Mouse (Mus musculus): ENCODE results near the gene Pear1.

The Pear1 gene

DNA sequence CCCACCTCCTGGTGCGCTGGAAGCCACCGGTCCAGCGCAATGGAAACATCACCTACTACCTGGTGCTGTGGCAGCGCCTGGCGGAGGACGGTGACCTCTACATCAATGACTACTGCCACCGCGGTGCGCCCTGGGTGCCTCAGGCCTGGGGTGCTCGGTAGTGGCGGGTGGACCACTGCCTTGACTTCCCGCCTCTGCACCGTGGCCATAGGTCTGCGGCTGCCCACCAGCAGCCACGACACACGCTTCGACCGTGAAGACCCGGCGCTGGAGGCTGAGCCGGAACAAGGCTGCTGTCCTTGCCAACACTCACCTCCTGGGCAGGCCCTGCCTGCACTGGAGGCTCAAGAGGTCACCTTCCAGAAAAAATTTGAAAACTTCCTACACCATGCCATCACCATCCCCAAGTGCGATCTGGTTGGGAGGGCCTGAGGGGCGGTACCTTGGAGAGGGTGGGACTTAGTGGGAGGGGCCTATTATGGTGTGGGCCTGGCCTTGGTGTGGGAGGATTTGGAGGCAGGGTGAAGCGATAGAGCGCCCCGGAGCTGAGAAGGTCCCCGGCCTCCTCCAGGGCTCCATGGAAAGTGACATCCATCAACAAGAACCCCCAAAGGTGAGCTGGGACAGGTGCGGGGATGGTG lies 14.7 kb downstream of the Pear1 start:
- no peak for DNase-seq (ENCODE audit: low spot score in 2 of 2)

DNA sequence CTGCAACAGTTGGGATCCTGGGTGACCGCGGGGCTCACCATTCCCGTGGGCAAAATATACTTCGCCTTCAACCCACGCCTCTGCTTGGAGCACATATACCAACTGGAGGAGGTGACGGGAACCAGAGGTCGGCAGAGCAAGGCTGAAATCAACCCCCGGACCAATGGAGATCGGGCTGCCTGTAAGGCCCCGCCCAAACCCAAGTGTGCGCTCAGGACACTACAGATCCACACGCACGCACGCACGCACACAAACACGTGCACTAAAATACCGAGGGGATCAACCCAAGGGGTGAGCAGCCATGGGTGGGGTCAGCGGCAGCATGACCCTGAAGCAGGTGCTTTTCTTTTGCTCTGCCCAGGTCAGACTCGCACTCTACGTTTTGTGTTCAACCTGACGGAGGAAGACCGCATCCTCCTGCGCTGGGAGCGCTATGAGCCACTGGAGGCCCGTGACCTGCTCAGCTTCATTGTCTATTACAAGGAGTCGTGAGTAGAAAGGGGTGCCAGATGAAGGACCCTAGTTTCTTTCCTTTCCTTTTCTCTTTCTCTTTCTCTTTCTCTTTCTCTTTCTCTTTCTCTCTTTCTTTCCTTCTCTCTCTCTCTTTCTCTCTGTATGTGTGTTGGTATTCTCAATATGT lies 19.9 kb downstream of the Pear1 start:
- DNase-seq (ENCODE audit: low spot score in 2 of 2), result no peak

GRCm38 (mm10) chr3:87801681-87802080 lies 22.4 kb downstream of the Pear1 start:
- DNase-seq (ENCODE audit: low spot score in 2 of 2), result no peak

DNA sequence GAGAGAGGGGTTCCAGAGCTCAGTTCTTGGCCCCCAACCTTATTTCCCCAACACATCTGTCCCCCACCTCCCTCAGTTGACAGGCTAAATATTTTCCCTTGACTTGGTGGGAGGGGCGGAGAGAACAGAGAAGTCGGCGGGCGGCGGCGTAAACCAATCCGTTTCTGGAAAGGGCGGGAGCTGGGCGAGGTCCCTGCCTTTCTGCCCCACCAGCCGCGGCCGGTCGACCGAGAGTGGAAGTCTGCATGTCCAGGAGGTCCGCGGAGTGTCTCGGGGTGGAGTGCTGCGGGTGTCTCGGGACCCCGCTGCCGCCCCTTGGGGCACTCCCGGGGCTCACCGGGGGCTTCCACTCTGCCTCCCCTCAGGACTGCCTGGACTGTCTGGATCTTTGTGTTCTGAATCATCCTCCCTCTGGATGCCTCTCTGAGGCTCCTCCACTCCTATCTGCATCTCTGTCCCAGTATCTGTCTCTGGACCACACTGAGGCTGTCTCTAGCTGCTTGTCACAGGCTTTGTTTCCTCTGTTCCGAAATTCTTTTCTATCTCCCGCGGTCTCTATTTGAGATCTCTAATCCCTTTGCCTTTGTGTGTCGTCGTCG lies 27.3 kb downstream of the Pear1 start, which contains the start of gene Insrr:
Gene Insrr (plus strand): TSS at position 216 of the 599 bp plus-strand sequence.
- no peak for DNase-seq (ENCODE audit: low spot score in 2 of 2)

GRCm38 (mm10) chr3:87795336-87796277 lies 28.5 kb downstream of the Pear1 start:
- DNase-seq (ENCODE audit: low spot score in 2 of 2), result peak; percentile 45 to 75

GRCm38 (mm10) chr3:87794922-87795325 lies 29.2 kb downstream of the Pear1 start, which contains the start of gene Ntrk1:
Gene Ntrk1, minus strand, starts transcription at chr3:87795162.
- no peak for DNase-seq (ENCODE audit: low spot score in 2 of 2)

- no peak for DNase-seq (ENCODE audit: low spot score in 2 of 2)
These were observed 34.3 kb downstream of the Pear1 start for GRCm38 (mm10) chr3:87789768-87790167.

DNA sequence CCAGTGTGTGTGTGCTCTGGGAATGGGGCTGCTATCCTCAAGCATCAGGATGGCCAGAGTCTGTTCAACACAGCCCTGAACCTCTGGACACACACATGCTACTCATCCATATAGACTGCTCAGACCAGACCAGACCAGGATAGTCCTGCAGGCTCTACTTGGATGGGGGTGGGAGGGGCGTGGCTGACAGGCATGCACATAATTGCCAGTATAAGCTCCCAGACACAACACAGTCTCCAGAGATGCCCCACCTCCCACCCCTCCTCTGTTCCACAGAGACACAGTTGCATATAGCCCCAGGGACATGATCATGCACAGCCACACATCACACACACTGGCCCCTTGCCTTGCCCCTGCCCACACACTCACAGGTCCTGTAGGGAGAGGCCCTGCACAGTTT lies 34.9 kb downstream of the Pear1 start:
- DNase-seq (ENCODE audit: low spot score in 2 of 2), result no peak

DNA sequence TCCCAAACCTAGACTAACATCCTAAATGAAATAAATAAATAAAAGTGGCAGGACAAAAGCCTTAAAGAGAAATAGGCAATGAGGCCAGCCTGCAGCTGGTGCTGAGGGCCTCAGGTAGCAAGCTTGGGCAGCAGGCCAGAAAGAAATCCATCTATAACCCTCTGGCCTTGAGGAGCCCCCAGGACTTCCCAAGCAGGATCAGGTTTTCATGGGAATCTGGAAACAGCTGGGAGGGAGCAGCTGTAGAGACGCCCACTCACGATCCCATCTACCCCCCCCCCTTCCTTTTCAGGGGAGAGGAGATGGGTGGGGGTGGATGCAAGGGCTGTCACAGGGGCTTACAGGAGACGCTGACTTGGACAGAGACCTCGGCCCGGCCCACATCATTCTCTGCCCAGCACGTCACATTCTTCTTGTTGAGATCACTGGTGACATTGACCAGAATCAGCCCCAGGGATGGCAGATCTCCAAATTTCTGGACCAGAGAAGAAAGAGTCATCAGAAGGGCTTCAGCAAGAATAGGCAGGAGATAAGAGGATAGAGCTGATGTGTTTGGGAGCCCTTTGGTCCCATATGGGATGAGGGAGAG lies 38.4 kb downstream of the Pear1 start:
- DNase-seq (ENCODE audit: low spot score in 2 of 2), result no peak

- DNase-seq (ENCODE audit: low spot score in 2 of 2), result no peak
These were observed 39.0 kb downstream of the Pear1 start for GRCm38 (mm10) chr3:87785156-87785555.

DNA sequence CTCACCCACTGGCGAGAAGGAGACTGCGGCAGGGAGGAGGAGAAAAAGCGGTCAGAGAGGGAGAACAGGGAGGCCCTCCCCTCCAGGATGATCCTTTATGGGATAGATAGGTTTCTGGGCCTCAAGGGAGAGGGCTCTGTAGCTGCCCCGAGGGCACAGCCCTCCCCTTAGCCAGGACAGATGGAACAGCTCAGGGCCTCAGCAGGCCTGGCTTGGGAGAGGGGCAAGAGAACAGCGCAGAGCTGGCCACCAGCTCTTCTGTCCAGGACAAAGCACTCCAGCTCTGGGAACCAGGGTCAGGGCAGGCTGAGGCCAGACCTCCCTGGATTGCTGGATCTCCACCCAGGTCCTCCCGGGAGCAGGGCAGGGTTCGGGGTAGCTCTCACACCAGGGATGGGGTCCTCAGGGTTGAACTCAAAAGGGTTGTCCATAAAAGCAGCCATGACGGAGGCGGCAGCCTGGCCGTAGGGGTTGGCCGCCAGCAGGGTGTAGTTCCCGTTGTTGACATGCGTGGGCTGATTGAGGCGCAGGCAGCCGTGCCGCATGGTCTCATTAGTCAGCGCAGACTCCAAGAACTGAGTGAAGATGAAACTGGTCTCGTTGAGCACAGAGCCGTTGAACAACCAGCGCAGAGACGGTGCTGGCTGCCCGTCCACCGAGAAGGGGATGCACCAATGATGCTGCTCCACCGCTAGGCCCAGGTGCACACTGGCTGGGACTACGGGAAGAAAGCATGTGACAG lies 40.7 kb downstream of the Pear1 start:
- no peak for DNase-seq (ENCODE audit: low spot score in 2 of 2)

- DNase-seq (ENCODE audit: low spot score in 2 of 2), result no peak
These were observed 45.0 kb downstream of the Pear1 start for GRCm38 (mm10) chr3:87779086-87779485.

DNA sequence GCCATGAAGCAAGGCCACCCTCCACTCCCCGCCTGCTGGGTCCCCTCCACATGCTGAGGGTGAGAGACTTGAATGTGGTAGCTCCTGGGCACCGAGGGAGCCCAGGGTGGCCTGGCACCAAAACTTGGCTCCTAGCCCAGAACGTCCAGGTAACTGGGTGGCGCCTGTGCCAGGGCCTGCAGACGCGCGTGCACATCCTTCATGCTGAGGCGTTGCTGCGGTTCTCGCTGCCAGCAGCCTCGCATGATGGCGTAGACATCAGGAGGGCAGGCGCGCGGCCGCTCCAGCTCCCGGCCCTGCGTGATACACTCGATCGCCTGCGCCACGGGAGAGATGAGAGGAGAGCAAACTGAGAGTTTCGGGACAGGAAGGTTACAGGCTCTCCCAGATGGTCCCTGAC lies 45.8 kb downstream of the Pear1 start:
- no peak for DNase-seq (ENCODE audit: low spot score in 2 of 2)

- DNase-seq (ENCODE audit: low spot score in 2 of 2), result no peak
These were observed 53.0 kb downstream of the Pear1 start for GRCm38 (mm10) chr3:87771088-87771487.

DNA sequence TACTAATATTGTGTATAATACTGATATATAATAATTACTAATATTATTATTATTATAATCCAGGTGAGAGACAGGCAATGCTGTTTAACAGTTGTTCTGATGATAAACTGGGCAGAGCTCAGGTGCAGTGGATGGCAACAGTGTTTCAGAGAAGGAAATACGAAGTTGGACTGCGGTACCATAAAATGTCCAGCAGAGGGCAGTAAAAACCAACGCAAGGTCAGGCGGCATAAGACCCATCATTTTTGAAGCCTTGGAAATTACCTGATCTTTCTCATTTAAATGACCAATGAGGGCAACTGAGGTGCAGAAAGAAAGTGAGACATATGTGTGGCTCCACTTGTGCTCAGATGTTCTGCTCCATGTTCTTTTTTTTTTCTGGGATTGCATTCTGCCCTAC lies 53.8 kb downstream of the Pear1 start:
- DNase-seq (ENCODE audit: low spot score in 2 of 2), result peak in 1 of 2 experiments; percentile 34

GRCm38 (mm10) chr3:87769506-87769905 lies 54.6 kb downstream of the Pear1 start:
- no peak for DNase-seq (ENCODE audit: low spot score in 2 of 2)

DNA sequence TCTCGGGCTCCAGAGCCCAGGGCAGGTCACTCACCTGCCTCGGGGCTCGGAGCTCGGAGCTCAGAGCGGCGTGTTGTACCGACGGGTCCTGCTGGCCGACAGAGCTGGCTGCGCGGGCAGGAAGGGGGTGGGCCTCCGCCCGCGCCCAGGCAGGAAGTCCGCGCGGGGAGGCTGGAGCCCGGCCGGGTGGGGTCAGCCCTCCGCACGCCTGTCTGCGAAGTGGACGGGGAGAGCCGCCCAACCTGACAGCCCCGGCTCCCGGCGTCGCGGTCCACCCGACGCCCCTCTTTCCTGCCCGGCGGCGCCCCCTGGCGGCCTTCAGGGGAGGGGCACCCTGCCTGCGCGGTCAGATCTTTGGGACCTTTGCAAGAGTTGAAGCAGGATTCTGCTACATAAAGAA lies 55.3 kb downstream of the Pear1 start:
- DNase-seq (ENCODE audit: low spot score in 2 of 2), result peak; percentile 73 to 91

DNA sequence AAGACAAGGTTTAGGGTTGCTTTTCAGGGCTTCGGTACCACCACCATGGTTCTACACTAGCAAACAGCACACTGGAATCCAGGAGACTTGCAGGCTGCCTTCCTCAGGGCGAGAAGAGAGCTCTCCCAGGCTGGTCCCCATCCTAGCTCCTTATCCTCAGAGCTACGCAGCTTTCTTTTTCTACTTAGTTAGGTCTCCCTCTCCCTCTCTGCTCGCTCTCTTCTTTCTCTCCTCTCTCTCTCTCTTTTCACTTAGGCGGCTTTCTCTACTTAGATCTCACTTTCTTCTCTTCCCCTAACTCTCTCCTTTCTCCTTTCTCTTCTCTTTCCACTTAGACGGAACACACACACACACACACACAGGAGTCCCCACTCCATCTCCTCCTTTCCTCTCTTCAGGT lies 55.7 kb downstream of the Pear1 start:
- DNase-seq (ENCODE audit: low spot score in 2 of 2), result no peak

DNA sequence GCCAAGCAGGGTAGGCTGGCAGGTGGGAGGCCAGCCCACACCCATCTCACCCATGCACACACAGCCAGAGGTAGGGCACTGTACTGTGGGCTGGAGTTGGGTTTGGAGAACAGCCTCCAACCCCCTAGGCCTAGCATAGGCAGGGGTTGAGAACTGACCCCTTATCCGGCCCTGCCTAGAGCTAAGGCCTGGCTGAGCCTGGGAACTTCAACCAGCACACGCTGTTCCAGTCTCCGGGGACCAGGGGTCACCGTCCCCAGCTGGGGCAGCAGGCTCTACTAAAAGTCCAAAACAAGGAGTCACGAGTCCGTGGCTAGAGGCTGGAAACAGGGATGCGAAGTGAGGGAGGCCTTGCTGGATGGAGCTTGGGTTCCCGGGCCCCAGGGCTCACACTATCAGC lies 56.3 kb downstream of the Pear1 start:
- no peak for DNase-seq (ENCODE audit: low spot score in 2 of 2)

DNA sequence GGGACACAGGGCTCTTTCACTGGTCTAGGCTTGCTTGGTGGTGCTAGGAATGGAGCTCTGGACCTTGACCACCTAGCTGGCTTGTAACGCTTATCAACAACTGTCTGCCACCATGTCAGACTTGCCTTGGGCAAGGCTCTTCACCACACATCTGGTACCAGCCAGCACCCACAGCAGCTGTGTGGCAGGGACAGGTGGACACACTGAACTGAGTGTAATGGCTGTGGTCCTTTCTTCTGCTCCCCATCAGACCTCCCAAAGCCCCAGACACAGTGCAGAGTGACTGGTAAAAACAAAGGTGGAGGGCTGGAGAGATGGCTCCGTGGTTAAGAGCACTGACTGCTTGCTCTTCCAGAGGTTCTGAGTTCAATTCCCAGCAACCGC lies 57.8 kb downstream of the Pear1 start:
- no peak for DNase-seq (ENCODE audit: low spot score in 2 of 2)

Measured in spleen, postnatal 4 days (tissue).